Mouse (Mus musculus): ENCODE measurements around the gene Ttc7b. TPM values are rescaled to one million over a fixed set of nuclear protein-coding genes. Genes with fewer than 3 reads are reported as not detected.

The Ttc7b gene
- polyA plus RNA-seq, 1 experiment from 2014 or later: 4.5 TPM

- Histone ChIP-seq H3K36me3 (ENCODE audit: poor library complexity, severe bottlenecking) (peaks cover 4% of the 10 kb centered on the region; the same call in 1 of the 2 replicates), H3K27ac (peak overlapping the region; percentile 76), H3K9me3 (replicated peaks) (no peaks in the 10 kb centered on the region; the same call in 1 of the 2 replicates), H3K4me2 (peak overlapping the region; percentile 83), H3K4me1 (peaks cover 23% of the 10 kb centered on the region), H3K4me3 (peak overlapping the region; percentile 85), H3K27me3 (no peaks in the 10 kb centered on the region), H3K9ac (peak overlapping the region; percentile 93)
- peak; percentile 80 for ATAC-seq
- under 1% methylated on average over 41 of the region's 76 CpGs for WGBS
Measured at GRCm38 (mm10) chr12:100520077-100520793, 391 bp downstream of the Ttc7b start.

GRCm38 (mm10) chr12:100519684-100520076 lies 946 bp downstream of the Ttc7b start:
- peak overlapping the region; percentile 85 for H3K4me3 ChIP-seq
- H3K27me3 ChIP-seq: no peaks in the 10 kb centered on the region
- peaks cover 4% of the 10 kb centered on the region; the same call in 1 of the 2 replicates for H3K36me3 ChIP-seq (ENCODE audit: poor library complexity, severe bottlenecking)
- peak overlapping the region; percentile 83 for H3K4me2 ChIP-seq
- H3K9me3 ChIP-seq (replicated peaks): no peaks in the 10 kb centered on the region; the same call in 1 of the 2 replicates
- ATAC-seq: peak; percentile 25; the same call in 1 of the 2 replicates
- H3K4me1 ChIP-seq: peaks cover 23% of the 10 kb centered on the region
- WGBS: 58% methylated on average over 7 of the region's 7 CpGs
- H3K27ac ChIP-seq: no peak overlapping the region
- peak overlapping the region; percentile 93 for H3K9ac ChIP-seq

- H3K27me3 ChIP-seq: no peaks in the 10 kb centered on the region
- H3K4me3 ChIP-seq: no peak overlapping the region
- 96% methylated on average over 9 of the region's 9 CpGs for WGBS
- H3K4me2 ChIP-seq: no peak overlapping the region
- H3K9me3 ChIP-seq (replicated peaks): no peaks in the 10 kb centered on the region; the same call in 1 of the 2 replicates
- H3K36me3 ChIP-seq (ENCODE audit: poor library complexity, severe bottlenecking): peaks cover 14% of the 10 kb centered on the region; the same call in 1 of the 2 replicates
- ATAC-seq: no peak
- H3K9ac ChIP-seq: no peak overlapping the region
- H3K27ac ChIP-seq: no peak overlapping the region
- peaks cover 23% of the 10 kb centered on the region for H3K4me1 ChIP-seq
Measured at GRCm38 (mm10) chr12:100517371-100517770, 3.3 kb downstream of the Ttc7b start.

- no peak for ATAC-seq
- Histone ChIP-seq H3K4me2 (no peak overlapping the region), H3K9ac (no peak overlapping the region), H3K27ac (no peak overlapping the region), H3K4me3 (no peak overlapping the region), H3K4me1 (peaks cover 23% of the 10 kb centered on the region), H3K9me3 (replicated peaks) (no peaks in the 10 kb centered on the region; the same call in 1 of the 2 replicates), H3K36me3 (ENCODE audit: poor library complexity, severe bottlenecking) (peaks cover 17% of the 10 kb centered on the region), H3K27me3 (no peaks in the 10 kb centered on the region)
- 97% methylated on average over 1 of the region's 1 CpGs for WGBS
Measured at GRCm38 (mm10) chr12:100516161-100516838, 4.3 kb downstream of the Ttc7b start.

- no peaks in the 10 kb centered on the region; the same call in 1 of the 2 replicates for H3K9me3 ChIP-seq (replicated peaks)
- WGBS: 91% methylated on average over 4 of the region's 4 CpGs
Measured at GRCm38 (mm10) chr12:100515493-100515892, 5.1 kb downstream of the Ttc7b start.

GRCm38 (mm10) chr12:100514611-100515010 lies 6.0 kb downstream of the Ttc7b start:
- Histone ChIP-seq H3K4me2 (no peak overlapping the region), H3K9me3 (replicated peaks) (no peaks in the 10 kb centered on the region; the same call in 1 of the 2 replicates), H3K36me3 (ENCODE audit: poor library complexity, severe bottlenecking) (peaks cover 20% of the 10 kb centered on the region), H3K4me3 (no peak overlapping the region), H3K9ac (no peak overlapping the region), H3K27ac (no peak overlapping the region), H3K27me3 (no peaks in the 10 kb centered on the region), H3K4me1 (peaks cover 15% of the 10 kb centered on the region)
- no peak for ATAC-seq
- 97% methylated on average over 1 of the region's 1 CpGs for WGBS

More at GRCm38 (mm10) chr12:100515493-100515892, 5.1 kb downstream of the Ttc7b start:
- Histone ChIP-seq H3K4me3 (no peak overlapping the region), H3K4me2 (no peak overlapping the region), H3K36me3 (ENCODE audit: poor library complexity, severe bottlenecking) (peaks cover 20% of the 10 kb centered on the region), H3K4me1 (peaks cover 19% of the 10 kb centered on the region), H3K27ac (no peak overlapping the region), H3K9ac (no peak overlapping the region), H3K27me3 (no peaks in the 10 kb centered on the region)
- no peak for ATAC-seq

- Histone ChIP-seq H3K36me3 (ENCODE audit: poor library complexity, severe bottlenecking) (peaks cover 23% of the 10 kb centered on the region), H3K9me3 (replicated peaks) (no peaks in the 10 kb centered on the region; the same call in 1 of the 2 replicates), H3K27me3 (no peaks in the 10 kb centered on the region), H3K27ac (no peak overlapping the region), H3K9ac (no peak overlapping the region), H3K4me3 (no peak overlapping the region), H3K4me1 (no peaks in the 10 kb centered on the region), H3K4me2 (no peak overlapping the region)
- WGBS: 93% methylated on average over 5 of the region's 5 CpGs
- no peak for ATAC-seq
Measured at GRCm38 (mm10) chr12:100513131-100513530, 7.5 kb downstream of the Ttc7b start.

- H3K9ac ChIP-seq: no peak overlapping the region
- ATAC-seq: no peak
- H3K4me2 ChIP-seq: no peak overlapping the region
- H3K9me3 ChIP-seq (replicated peaks): no peaks in the 10 kb centered on the region; the same call in 1 of the 2 replicates
- no peak overlapping the region for H3K27ac ChIP-seq
- H3K4me3 ChIP-seq: no peak overlapping the region
- H3K27me3 ChIP-seq: no peaks in the 10 kb centered on the region
- H3K4me1 ChIP-seq: no peaks in the 10 kb centered on the region
- H3K36me3 ChIP-seq (ENCODE audit: poor library complexity, severe bottlenecking): peaks cover 21% of the 10 kb centered on the region
- WGBS: 93% methylated on average over 9 of the region's 9 CpGs
Measured at GRCm38 (mm10) chr12:100512641-100513040, 8.0 kb downstream of the Ttc7b start.

- H3K27ac ChIP-seq: no peak overlapping the region
- no peaks in the 10 kb centered on the region for H3K27me3 ChIP-seq
- no peak overlapping the region for H3K4me2 ChIP-seq
- peaks cover 21% of the 10 kb centered on the region for H3K36me3 ChIP-seq (ENCODE audit: poor library complexity, severe bottlenecking)
- H3K4me3 ChIP-seq: no peak overlapping the region
- no peak for ATAC-seq
- H3K4me1 ChIP-seq: 0 out of 2 replicates have a peak, but pooled peaks cover 2% of the 10 kb centered on the region
- no peak overlapping the region for H3K9ac ChIP-seq
- no peaks in the 10 kb centered on the region for H3K9me3 ChIP-seq (replicated peaks)
- WGBS: 86% methylated on average over 9 of the region's 9 CpGs
Measured at GRCm38 (mm10) chr12:100509615-100510282, 10.9 kb downstream of the Ttc7b start.

GRCm38 (mm10) chr12:100508668-100509067 lies 12.0 kb downstream of the Ttc7b start:
- no peaks in the 10 kb centered on the region for H3K27me3 ChIP-seq
- H3K27ac ChIP-seq: no peak overlapping the region
- no peak overlapping the region for H3K4me2 ChIP-seq
- H3K4me1 ChIP-seq: 0 out of 2 replicates have a peak, but pooled peaks cover 5% of the 10 kb centered on the region
- peaks cover 21% of the 10 kb centered on the region for H3K36me3 ChIP-seq (ENCODE audit: poor library complexity, severe bottlenecking)
- ATAC-seq: no peak
- H3K9ac ChIP-seq: no peak overlapping the region
- 89% methylated on average over 5 of the region's 5 CpGs for WGBS
- H3K4me3 ChIP-seq: no peak overlapping the region
- H3K9me3 ChIP-seq (replicated peaks): no peaks in the 10 kb centered on the region

GRCm38 (mm10) chr12:100505484-100505883 lies 15.1 kb downstream of the Ttc7b start:
- Histone ChIP-seq H3K4me3 (no peak overlapping the region), H3K4me1 (0 out of 2 replicates have a peak, but pooled peaks cover 5% of the 10 kb centered on the region), H3K36me3 (ENCODE audit: poor library complexity, severe bottlenecking) (peaks cover 6% of the 10 kb centered on the region; the same call in 1 of the 2 replicates), H3K9me3 (replicated peaks) (no peaks in the 10 kb centered on the region), H3K27me3 (no peaks in the 10 kb centered on the region), H3K9ac (no peak overlapping the region), H3K4me2 (no peak overlapping the region), H3K27ac (no peak overlapping the region)
- 95% methylated on average over 1 of the region's 1 CpGs for WGBS
- no peak for ATAC-seq

All from forebrain, embryonic 13.5 days (tissue).